Mouse (Mus musculus): ENCODE results near the gene Zfp36l1. TPM values are rescaled to one million over a fixed set of nuclear protein-coding genes. Genes with fewer than 3 reads are reported as not detected.

Zfp36l1 gene
- polyA plus RNA-seq, 1 experiment: 4.7 TPM

- Histone ChIP-seq H3K4me3 (ENCODE audit: insufficient read depth, poor library complexity, severe bottlenecking) (no peak overlapping the region), H3K79me2 (ENCODE audit: control insufficient read depth, insufficient read depth) (no peaks in the 10 kb centered on the region), H3K27me3 (ENCODE audit: control insufficient read depth, insufficient read depth, insufficient read length) (no peaks in the 10 kb centered on the region), H3K36me3 (ENCODE audit: control insufficient read depth, insufficient read depth) (no peaks in the 10 kb centered on the region), H3K79me3 (ENCODE audit: low read depth) (no peaks in the 10 kb centered on the region), H3ac (ENCODE audit: control insufficient read depth, insufficient read length, low read depth) (no peak overlapping the region)
- TF ChIP-seq MYOD1 (IDR thresholded peaks at IDR 0.05; ENCODE audit: control insufficient read depth, insufficient read length, low read depth) (no peak), USF1 (IDR thresholded peaks at IDR 0.05; ENCODE audit: low read depth) (no peak), MAX (IDR thresholded peaks at IDR 0.05) (no peak), CTCF (IDR thresholded peaks at IDR 0.05; ENCODE audit: control insufficient read depth, insufficient read depth, insufficient read length) (no peak), MYOG (IDR thresholded peaks at IDR 0.05; ENCODE audit: control insufficient read depth, extremely low read depth, insufficient read length) (no peak)
Observed at GRCm38 (mm10) chr12:80070534-80071287, 42.1 kb downstream of the Zfp36l1 start.

- Histone ChIP-seq H3ac (ENCODE audit: control insufficient read depth, insufficient read length, low read depth) (no peak overlapping the region), H3K79me2 (ENCODE audit: control insufficient read depth, insufficient read depth) (no peaks in the 10 kb centered on the region), H3K79me3 (ENCODE audit: low read depth) (no peaks in the 10 kb centered on the region), H3K36me3 (ENCODE audit: control insufficient read depth, insufficient read depth) (no peaks in the 10 kb centered on the region), H3K27me3 (ENCODE audit: control insufficient read depth, insufficient read depth, insufficient read length) (no peaks in the 10 kb centered on the region), H3K4me3 (ENCODE audit: insufficient read depth, poor library complexity, severe bottlenecking) (no peak overlapping the region)
- TF ChIP-seq CTCF (IDR thresholded peaks at IDR 0.05; ENCODE audit: control insufficient read depth, insufficient read depth, insufficient read length): no peak
- no peak for TF ChIP-seq MYOD1 (IDR thresholded peaks at IDR 0.05; ENCODE audit: control insufficient read depth, insufficient read length, low read depth)
- no peak for TF ChIP-seq CEBPB (IDR thresholded peaks at IDR 0.05; ENCODE audit: low read depth)
- no peak for TF ChIP-seq MYOG (IDR thresholded peaks at IDR 0.05; ENCODE audit: control insufficient read depth, extremely low read depth, insufficient read length)
- no peak for TF ChIP-seq MAX (IDR thresholded peaks at IDR 0.05)
- no peak for TF ChIP-seq FOSL1 (IDR thresholded peaks at IDR 0.05; ENCODE audit: insufficient read depth, low read length, poor library complexity, severe bottlenecking)
- TF ChIP-seq USF1 (IDR thresholded peaks at IDR 0.05; ENCODE audit: low read depth): no peak
Observed at GRCm38 (mm10) chr12:80069040-80069439, 43.8 kb downstream of the Zfp36l1 start.

- TF ChIP-seq CEBPB (IDR thresholded peaks at IDR 0.05; ENCODE audit: low read depth) (no peak), MYOG (IDR thresholded peaks at IDR 0.05; ENCODE audit: control insufficient read depth, extremely low read depth, insufficient read length) (no peak), CTCF (IDR thresholded peaks at IDR 0.05; ENCODE audit: control insufficient read depth, insufficient read depth, insufficient read length) (no peak), USF1 (IDR thresholded peaks at IDR 0.05; ENCODE audit: low read depth) (no peak), MYOD1 (IDR thresholded peaks at IDR 0.05; ENCODE audit: control insufficient read depth, insufficient read length, low read depth) (no peak), FOSL1 (IDR thresholded peaks at IDR 0.05; ENCODE audit: insufficient read depth, low read length, poor library complexity, severe bottlenecking) (no peak)
- H3K27me3 ChIP-seq (ENCODE audit: control insufficient read depth, insufficient read depth, insufficient read length): no peaks in the 10 kb centered on the region
- H3K79me3 ChIP-seq (ENCODE audit: low read depth): no peaks in the 10 kb centered on the region
- H3K4me3 ChIP-seq (ENCODE audit: insufficient read depth, poor library complexity, severe bottlenecking): no peak overlapping the region
- H3K36me3 ChIP-seq (ENCODE audit: control insufficient read depth, insufficient read depth): no peaks in the 10 kb centered on the region
- H3K79me2 ChIP-seq (ENCODE audit: control insufficient read depth, insufficient read depth): no peaks in the 10 kb centered on the region
- H3ac ChIP-seq (ENCODE audit: control insufficient read depth, insufficient read length, low read depth): no peak overlapping the region
Observed at GRCm38 (mm10) chr12:80068016-80068415, 44.8 kb downstream of the Zfp36l1 start.

GRCm38 (mm10) chr12:80065049-80065448 is 47.8 kb downstream of the Zfp36l1 start:
- Histone ChIP-seq H3K79me2 (ENCODE audit: control insufficient read depth, insufficient read depth) (no peaks in the 10 kb centered on the region), H3K4me3 (ENCODE audit: insufficient read depth, poor library complexity, severe bottlenecking) (no peak overlapping the region), H3K79me3 (ENCODE audit: low read depth) (no peaks in the 10 kb centered on the region), H3K36me3 (ENCODE audit: control insufficient read depth, insufficient read depth) (no peaks in the 10 kb centered on the region), H3K27me3 (ENCODE audit: control insufficient read depth, insufficient read depth, insufficient read length) (no peaks in the 10 kb centered on the region), H3ac (ENCODE audit: control insufficient read depth, insufficient read length, low read depth) (no peak overlapping the region)
- TF ChIP-seq CEBPB (IDR thresholded peaks at IDR 0.05; ENCODE audit: low read depth): no peak
- no peak for TF ChIP-seq MAX (IDR thresholded peaks at IDR 0.05)
- no peak for TF ChIP-seq FOSL1 (IDR thresholded peaks at IDR 0.05; ENCODE audit: insufficient read depth, low read length, poor library complexity, severe bottlenecking)
- TF ChIP-seq MYOD1 (IDR thresholded peaks at IDR 0.05; ENCODE audit: control insufficient read depth, insufficient read length, low read depth): no peak
- TF ChIP-seq USF1 (IDR thresholded peaks at IDR 0.05; ENCODE audit: low read depth): no peak
- no peak for TF ChIP-seq CTCF (IDR thresholded peaks at IDR 0.05; ENCODE audit: control insufficient read depth, insufficient read depth, insufficient read length)
- no peak for TF ChIP-seq MYOG (IDR thresholded peaks at IDR 0.05; ENCODE audit: control insufficient read depth, extremely low read depth, insufficient read length)

GRCm38 (mm10) chr12:80064306-80064705 is 48.5 kb downstream of the Zfp36l1 start:
- Histone ChIP-seq H3K79me3 (ENCODE audit: low read depth) (no peaks in the 10 kb centered on the region), H3K4me3 (ENCODE audit: insufficient read depth, poor library complexity, severe bottlenecking) (no peak overlapping the region), H3K79me2 (ENCODE audit: control insufficient read depth, insufficient read depth) (no peaks in the 10 kb centered on the region), H3K27me3 (ENCODE audit: control insufficient read depth, insufficient read depth, insufficient read length) (no peaks in the 10 kb centered on the region), H3ac (ENCODE audit: control insufficient read depth, insufficient read length, low read depth) (no peak overlapping the region), H3K36me3 (ENCODE audit: control insufficient read depth, insufficient read depth) (no peaks in the 10 kb centered on the region)
- TF ChIP-seq MAX (IDR thresholded peaks at IDR 0.05): no peak
- no peak for TF ChIP-seq MYOG (IDR thresholded peaks at IDR 0.05; ENCODE audit: control insufficient read depth, extremely low read depth, insufficient read length)
- no peak for TF ChIP-seq MYOD1 (IDR thresholded peaks at IDR 0.05; ENCODE audit: control insufficient read depth, insufficient read length, low read depth)
- no peak for TF ChIP-seq CTCF (IDR thresholded peaks at IDR 0.05; ENCODE audit: control insufficient read depth, insufficient read depth, insufficient read length)
- no peak for TF ChIP-seq USF1 (IDR thresholded peaks at IDR 0.05; ENCODE audit: low read depth)
- no peak for TF ChIP-seq FOSL1 (IDR thresholded peaks at IDR 0.05; ENCODE audit: insufficient read depth, low read length, poor library complexity, severe bottlenecking)
- TF ChIP-seq CEBPB (IDR thresholded peaks at IDR 0.05; ENCODE audit: low read depth): no peak
